Mouse (Mus musculus) Patski (cell line): ENCODE data around the gene Gm48552. TPM values are rescaled to one million over a fixed set of nuclear protein-coding genes. Genes with fewer than 3 reads are reported as not detected.

Experiments used
- ATAC-seq: fragments of 100-300 bp; one replicate; pipeline ENCODE4 v1.8.0; 2021
- CTCF ChIA-PET: fragments of 350-600 bp; sonication (Branson Sonifier 250); formaldehyde crosslinking; loops from one replicate; lab custom pipeline; 2022; ENCODE audit warnings: inconsistent platforms; lab: Charles Lee
- POLR2A ChIA-PET: fragments of 350-600 bp; sonication (Branson Sonifier 250); formaldehyde crosslinking; loops from one replicate; lab custom pipeline; 2022; ENCODE audit warnings: antibody characterized with exemption, inconsistent platforms; lab: Charles Lee
- DNase-seq: peaks from one replicate; pipeline ENCODE4 v3.0.0-alpha.2; 2011; ENCODE audit warnings: low read depth, low spot score
- H3K27me3 ChIP-seq: fragments of 371-371 bp; one replicate; pipeline ENCODE4 v1.5.1; 2021
- CTCF ChIP-seq: fragments of 100-300 bp; IDR thresholded peaks from one replicate; pipeline ENCODE4 v1.5.1; 2021
- in situ Hi-C: fragments of 300-500 bp; cut with MboI; formaldehyde crosslinking; loops from 3 replicates; pipeline ENCODE4 v1.11.1; 2018; ENCODE audit warnings: low pct_unique_long_range_greater_than_20kb, mixed read lengths
- polyA plus RNA-seq: library from polyadenylated mRNA; unstranded; gene quantifications from one replicate; pipeline ENCODE4 v1.2.3, GENCODE M21; 2021

The Gm48552 gene
- polyA plus RNA-seq, 1 experiment from 2014 or later = 0.76 TPM

DNA sequence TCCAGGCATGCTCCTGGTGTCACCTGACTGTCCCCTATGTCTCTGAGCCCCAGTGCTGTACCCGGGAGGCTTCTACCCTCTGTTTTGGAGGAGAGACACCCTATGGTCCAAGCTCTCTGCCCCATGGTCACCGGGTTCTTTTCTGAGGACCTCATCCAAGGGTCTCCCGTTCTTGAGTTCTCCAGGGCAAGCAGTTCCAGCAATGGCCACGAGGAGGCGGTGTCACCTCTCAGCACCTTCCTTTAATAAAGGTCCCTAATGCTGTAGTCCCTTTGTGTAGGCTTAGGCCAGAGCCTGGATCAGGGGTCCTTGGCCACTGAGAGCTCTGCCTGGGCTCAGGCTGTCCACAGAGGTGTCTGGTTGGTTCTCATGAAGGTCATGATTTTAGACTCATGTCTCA is 6.3 kb downstream of the Gm48552 start:
- POLR2A ChIA-PET = interaction anchor here (0.6 kb wide), 2 partner anchors 13 to 79 kb away, joined by 3 to 5 read pairs; no protein-coding TSS in a partner anchor
- DNase-seq = no peak
- no peaks in the 10 kb centered on the region for H3K27me3 ChIP-seq
- ATAC-seq = no peak
- CTCF ChIA-PET = interaction anchor here (0.8 to 4.5 kb wide), 6 partner anchors 10 to 64 kb away, joined by 3 to 24 read pairs (median 4); partner anchors contain the start of gene Fzr1
- no peak for TF ChIP-seq CTCF
- in situ Hi-C loops = no loop called here

DNA sequence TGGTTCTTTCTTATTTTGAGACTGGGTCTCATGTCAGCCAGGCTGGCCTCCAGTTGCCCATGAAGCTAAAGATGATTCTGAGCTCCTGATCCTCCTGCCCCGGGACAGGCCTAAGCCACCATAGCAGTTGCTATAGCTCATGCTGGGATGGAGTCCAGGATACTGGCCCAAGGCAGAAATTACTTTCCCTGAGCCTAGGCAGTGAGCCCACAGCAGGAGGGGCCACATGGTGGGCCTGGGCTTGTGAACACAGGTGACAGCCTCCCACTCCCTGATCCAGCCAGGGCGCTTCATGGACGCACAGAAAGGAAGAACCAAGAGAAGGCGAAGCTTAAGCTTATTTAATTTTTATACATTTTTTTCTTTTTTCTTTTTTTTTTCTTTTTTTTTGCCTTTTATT is 7.1 kb downstream of the Gm48552 start:
- ChIA-PET POLR2A (no interaction called here), CTCF (interaction anchor here (0.8 to 4.5 kb wide), 6 partner anchors 10 to 63 kb away, joined by 3 to 24 read pairs (median 4); partner anchors contain the start of gene Fzr1)
- ATAC-seq (no peak), DNase-seq (no peak)
- TF ChIP-seq CTCF = no peak
- no peaks in the 10 kb centered on the region for H3K27me3 ChIP-seq
- in situ Hi-C loops = no loop called here

DNA sequence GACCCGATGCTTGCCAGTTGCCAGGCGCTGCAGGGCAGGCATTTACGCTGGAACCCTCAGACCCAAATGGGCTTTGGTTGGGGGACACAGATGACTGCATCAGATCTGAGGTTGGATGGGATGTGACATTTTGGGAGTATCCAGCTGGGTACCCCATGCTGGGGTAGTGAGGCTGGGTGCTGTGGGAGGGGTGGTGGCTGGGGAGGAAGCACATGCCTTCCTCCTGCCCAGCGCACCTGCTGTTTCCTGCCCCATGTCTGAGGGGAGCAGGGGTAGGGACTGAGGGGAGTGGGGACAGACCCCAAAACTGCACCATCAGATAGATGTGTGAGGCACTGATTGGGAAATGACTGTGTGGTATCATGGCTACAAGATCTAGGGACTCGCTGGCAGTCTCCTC is 7.9 kb downstream of the Gm48552 start:
- H3K27me3 ChIP-seq = no peaks in the 10 kb centered on the region
- in situ Hi-C loops = no loop called here
- POLR2A ChIA-PET = no interaction called here
- DNase-seq = no peak
- no peak for ATAC-seq
- TF ChIP-seq CTCF = no peak
- CTCF ChIA-PET = interaction anchor here (2.4 to 4.5 kb wide), 2 partner anchors 43 to 54 kb away, joined by 5 to 24 read pairs; no protein-coding TSS in a partner anchor

DNA sequence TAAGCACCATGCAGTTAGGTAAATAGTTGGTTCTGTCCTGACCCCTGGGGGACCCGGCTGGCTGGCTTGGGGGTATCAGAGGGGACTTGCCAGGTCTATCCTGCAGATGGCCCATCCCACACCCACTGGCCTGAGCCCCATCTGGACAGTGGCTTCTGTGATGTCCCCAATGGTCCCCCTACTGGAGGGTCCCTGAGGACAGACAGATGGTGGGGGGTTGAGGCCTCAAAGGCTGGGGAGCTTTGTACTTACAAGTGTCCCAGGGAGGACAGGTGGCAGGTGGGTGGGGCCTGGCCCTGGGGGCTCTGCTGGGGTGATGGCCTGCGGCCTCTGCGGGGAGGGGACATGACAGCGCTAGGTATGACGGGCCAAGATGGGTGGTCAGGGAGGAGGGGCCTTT is 10.5 kb downstream of the Gm48552 start:
- ChIA-PET CTCF (interaction anchor here (1.3 kb wide), 1 partner anchor 51 kb away, joined by 3 read pairs; no protein-coding TSS in a partner anchor), POLR2A (no interaction called here)
- no peaks in the 10 kb centered on the region for H3K27me3 ChIP-seq
- DNase-seq (no peak), ATAC-seq (no peak)
- TF ChIP-seq CTCF = no peak
- in situ Hi-C loops = no loop called here

DNA sequence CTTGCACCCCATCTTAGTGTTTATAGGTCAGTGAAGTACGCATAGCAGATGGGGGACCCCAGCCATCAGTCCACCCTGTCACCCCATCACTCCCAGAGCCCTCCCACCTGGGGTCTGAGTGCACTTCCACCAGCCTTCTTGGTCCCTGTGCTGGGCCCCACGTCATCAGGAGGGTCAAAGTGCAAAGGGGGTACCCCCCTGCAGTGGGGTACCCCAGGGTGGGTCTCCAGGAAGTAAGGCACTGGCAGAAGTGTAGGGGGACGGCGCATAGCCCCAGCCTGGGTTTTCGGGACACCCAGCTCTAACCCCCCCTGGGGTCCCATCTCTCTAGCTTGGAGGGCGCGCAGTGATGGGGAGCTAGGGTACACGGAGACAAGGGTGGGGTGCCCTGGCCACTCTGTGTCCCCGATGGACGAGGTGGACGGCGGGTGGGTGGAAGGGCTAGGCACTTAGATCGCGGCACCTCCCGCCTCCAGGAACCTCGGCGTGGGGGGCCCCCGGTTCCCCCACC is 11.0 kb downstream of the Gm48552 start:
- ATAC-seq (no peak), DNase-seq (no peak)
- POLR2A ChIA-PET = no interaction called here
- no peak for TF ChIP-seq CTCF
- in situ Hi-C loops = no loop called here
- no peaks in the 10 kb centered on the region for H3K27me3 ChIP-seq
- CTCF ChIA-PET = interaction anchor here (1.3 kb wide), 1 partner anchor 50 kb away, joined by 3 read pairs; no protein-coding TSS in a partner anchor

GRCm38 (mm10) chr10:81400371-81401204 is 11.8 kb downstream of the Gm48552 start:
- H3K27me3 ChIP-seq = no peaks in the 10 kb centered on the region
- ATAC-seq = no peak
- POLR2A ChIA-PET = no interaction called here

DNA sequence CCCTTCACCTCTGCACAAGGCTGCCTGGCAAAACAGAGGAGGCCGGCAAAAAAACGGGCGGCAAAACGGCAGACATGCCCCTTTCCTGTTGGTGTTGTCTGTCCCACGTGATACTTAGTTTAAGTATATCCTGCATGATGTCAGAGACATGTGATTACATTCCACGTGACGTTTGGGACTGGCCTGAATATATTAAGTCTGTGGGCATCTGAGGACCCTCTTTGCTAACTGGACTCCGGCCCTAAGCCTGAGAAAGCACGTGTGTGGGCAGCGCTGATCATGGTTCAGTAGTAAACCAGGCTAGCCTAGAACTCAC is 12.4 kb downstream of the Gm48552 start:
- H3K27me3 ChIP-seq = no peaks in the 10 kb centered on the region
- ChIA-PET CTCF (interaction anchor here (1.4 kb wide), 1 partner anchor 11 kb away, joined by 5 read pairs; no protein-coding TSS in a partner anchor), POLR2A (no interaction called here)
- no peak for TF ChIP-seq CTCF
- DNase-seq (no peak), ATAC-seq (no peak)
- in situ Hi-C loops = no loop called here

More at GRCm38 (mm10) chr10:81400371-81401204, 11.8 kb downstream of the Gm48552 start:
- DNase-seq = no peak
- CTCF ChIA-PET = interaction anchor here (1.3 to 1.4 kb wide), 2 partner anchors 10 to 50 kb away, joined by 3 to 5 read pairs; no protein-coding TSS in a partner anchor
- in situ Hi-C loops = no loop called here
- TF ChIP-seq CTCF = no peak

- POLR2A ChIA-PET = no interaction called here
- TF ChIP-seq CTCF = no peak
- no peak for DNase-seq
- CTCF ChIA-PET = interaction anchor here (1.2 to 1.4 kb wide), 2 partner anchors 11 to 13 kb away, joined by 3 to 5 read pairs; partner anchors contain the start of gene Gm48552
- H3K27me3 ChIP-seq = no peaks in the 10 kb centered on the region
- in situ Hi-C loops = no loop called here
- ATAC-seq = peak; percentile 19
Measured at GRCm38 (mm10) chr10:81401521-81402226, 12.9 kb downstream of the Gm48552 start.

DNA sequence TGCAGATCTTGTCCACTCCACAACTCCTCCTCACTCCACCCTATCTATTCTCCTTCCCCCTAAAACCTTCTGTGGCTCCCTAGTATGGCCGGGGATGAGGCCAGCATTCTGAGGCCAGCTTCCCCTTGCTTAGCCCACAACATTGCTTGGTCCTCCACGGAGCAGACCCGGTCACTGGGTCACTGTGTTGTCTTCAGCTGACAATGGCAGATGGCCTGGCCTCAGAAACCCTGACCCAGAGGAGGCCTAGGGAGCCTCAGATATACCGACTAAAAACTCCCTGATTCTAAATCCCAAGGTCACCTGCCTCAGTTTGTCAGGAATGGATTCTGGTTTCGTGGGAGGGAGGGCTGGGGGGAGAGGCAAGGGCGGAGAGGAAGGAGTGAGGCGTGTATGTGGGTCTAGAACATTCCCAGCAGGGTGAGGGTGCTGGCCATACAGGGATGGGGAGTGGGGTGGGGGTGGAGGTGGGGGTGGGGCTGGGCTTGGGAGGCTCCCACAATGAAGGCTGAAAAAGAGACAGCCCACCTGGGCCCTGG is 13.5 kb downstream of the Gm48552 start:
- ChIA-PET CTCF (interaction anchor here (1.2 to 1.4 kb wide), 2 partner anchors 12 to 14 kb away, joined by 3 to 5 read pairs; partner anchors contain the start of gene Gm48552), POLR2A (interaction anchor here (0.6 kb wide), 1 partner anchor 1004 kb away, joined by 6 read pairs; no protein-coding TSS in a partner anchor)
- no peak for TF ChIP-seq CTCF
- no peaks in the 10 kb centered on the region for H3K27me3 ChIP-seq
- in situ Hi-C loops = no loop called here
- DNase-seq = no peak
- ATAC-seq = peak; percentile 0

- no peak for TF ChIP-seq CTCF
- POLR2A ChIA-PET = interaction anchor here (0.5 kb wide), 1 partner anchor 11 kb away, joined by 3 read pairs; no protein-coding TSS in a partner anchor
- no peak for ATAC-seq
- in situ Hi-C loops = no loop called here
- no peak for DNase-seq
- H3K27me3 ChIP-seq = no peaks in the 10 kb centered on the region
- CTCF ChIA-PET = interaction anchor here (1.2 kb wide), 1 partner anchor 31 kb away, joined by 3 read pairs; no protein-coding TSS in a partner anchor
Measured at GRCm38 (mm10) chr10:81403511-81403910, 14.7 kb downstream of the Gm48552 start.
